Mouse (Mus musculus) hindbrain, embryonic 13.5 days (tissue): ENCODE measurements around the gene Tmem203. TPM values are rescaled to one million over a fixed set of nuclear protein-coding genes. Genes with fewer than 3 reads are reported as not detected.

Experiments
- ATAC-seq: fragments of 200-750 bp; cut with Nextera tagmentation; 2 replicates; pipeline ENCODE4 v1.8.0; 2017; ENCODE audit warnings: moderate TSS enrichment; ENCODE audit not compliant: low FRiP score
- H3K27ac ChIP-seq: fragments of 300-500 bp; sonication (generic); 2 replicates; pipeline ENCODE4 v1.5.1; 2015; ENCODE audit warnings: inconsistent platforms, mild to moderate bottlenecking, moderate library complexity
- H3K27me3 ChIP-seq: fragments of 300-500 bp; sonication (generic); 2 replicates; pipeline ENCODE4 v1.6.1; 2015; ENCODE audit warnings: mild to moderate bottlenecking, inconsistent platforms
- H3K36me3 ChIP-seq: fragments of 300-500 bp; sonication (generic); 2 replicates; pipeline ENCODE4 v1.6.1; 2015; ENCODE audit warnings: mild to moderate bottlenecking, inconsistent platforms
- H3K4me1 ChIP-seq: fragments of 300-500 bp; sonication (generic); replicated peaks from 2 replicates; pipeline ENCODE4 v1.6.1; 2015; ENCODE audit warnings: inconsistent platforms
- H3K4me2 ChIP-seq: fragments of 300-500 bp; sonication (generic); 2 replicates; pipeline ENCODE4 v1.6.1; 2015; ENCODE audit warnings: inconsistent platforms, mild to moderate bottlenecking, moderate library complexity
- H3K4me3 ChIP-seq: fragments of 300-500 bp; sonication (generic); 2 replicates; pipeline ENCODE4 v1.5.1; 2015; ENCODE audit warnings: mild to moderate bottlenecking, inconsistent platforms
- H3K9ac ChIP-seq: fragments of 300-500 bp; sonication (generic); 2 replicates; pipeline ENCODE4 v1.6.1; 2015; ENCODE audit warnings: mild to moderate bottlenecking, inconsistent platforms
- H3K9me3 ChIP-seq: fragments of 300-500 bp; sonication (generic); 2 replicates; pipeline ENCODE4 v1.6.1; 2016; ENCODE audit warnings: inconsistent platforms
- WGBS: fragments of 180-500 bp; shearing (Covaris S2); methylation state at CpG from one replicate; pipeline ENCODE4 v1.1.7; 2015; 5-methylcytosine and 5-hydroxymethylcytosine counted together
- polyA plus RNA-seq: library from polyadenylated mRNA; unstranded; fragments of >200 nt; fragmentation: Nextera tagmentation; extraction: Ambion mirVana; gene quantifications from 2 replicates; pipeline ENCODE4 v1.2.1, GENCODE M21; 2015

Tmem203 gene
- polyA plus RNA-seq, 1 experiment from 2014 or later: 20.9 TPM

DNA sequence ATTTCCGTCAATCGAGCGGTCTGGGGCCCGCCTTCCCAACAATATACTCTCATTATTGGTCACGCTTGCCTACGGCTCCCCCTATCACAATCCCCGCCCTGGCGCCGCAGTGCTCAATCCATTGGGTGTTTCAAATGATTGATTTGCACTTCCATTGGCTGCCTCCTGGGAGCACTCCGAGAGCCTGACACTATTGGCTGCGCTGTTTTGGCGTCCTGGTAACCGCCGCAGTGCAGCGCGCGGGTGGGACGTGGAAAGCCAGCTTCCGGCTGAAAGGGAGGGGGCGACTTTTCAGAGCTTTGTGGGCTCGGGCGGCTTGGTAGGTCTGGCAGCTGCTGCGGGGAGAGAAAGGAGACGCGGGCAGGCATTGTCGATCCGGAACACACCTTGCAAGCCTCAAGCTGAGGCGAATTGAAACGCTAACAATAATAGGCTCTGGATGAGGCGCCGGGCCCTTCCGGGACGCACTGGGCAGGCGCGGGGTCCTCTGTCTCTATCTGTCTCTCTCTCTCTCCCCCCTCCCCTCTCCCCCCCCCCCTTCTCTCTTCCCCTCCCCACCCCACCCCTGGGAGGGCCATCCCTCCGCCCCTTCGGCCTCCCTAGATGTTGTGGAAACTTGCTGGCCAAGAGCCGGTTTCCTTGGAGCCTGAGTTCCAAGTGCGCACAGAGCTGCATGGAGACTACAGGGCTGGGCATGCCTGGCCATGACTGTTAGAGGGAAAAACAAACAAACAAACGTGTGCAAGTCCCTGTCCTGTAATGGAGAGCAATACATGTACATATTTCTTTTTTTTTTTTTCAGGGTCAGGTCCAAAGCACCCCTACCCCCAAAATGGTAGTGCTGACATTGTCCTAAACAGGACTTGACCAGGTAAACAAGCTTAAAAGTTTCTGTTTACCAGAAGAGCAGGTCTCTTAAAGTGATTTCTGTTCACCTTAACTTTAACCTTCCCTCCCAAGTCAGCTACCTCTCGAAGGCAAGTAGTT lies 30.2 kb upstream of the Tmem203 start:
- Histone ChIP-seq H3K27me3 (0 out of 2 replicates have a peak, but pooled peaks cover 1% of the 10 kb centered on the region), H3K4me2 (peak overlapping the region; percentile 56), H3K9me3 (no peaks in the 10 kb centered on the region), H3K4me3 (peak overlapping the region; percentile 49), H3K36me3 (peaks cover 9% of the 10 kb centered on the region), H3K9ac (peak overlapping the region; percentile 73), H3K4me1 (peaks cover 25% of the 10 kb centered on the region), H3K27ac (peak overlapping the region; percentile 97)
- ATAC-seq: peak; percentile 98
- 2% methylated on average over 41 of the region's 41 CpGs for WGBS

DNA sequence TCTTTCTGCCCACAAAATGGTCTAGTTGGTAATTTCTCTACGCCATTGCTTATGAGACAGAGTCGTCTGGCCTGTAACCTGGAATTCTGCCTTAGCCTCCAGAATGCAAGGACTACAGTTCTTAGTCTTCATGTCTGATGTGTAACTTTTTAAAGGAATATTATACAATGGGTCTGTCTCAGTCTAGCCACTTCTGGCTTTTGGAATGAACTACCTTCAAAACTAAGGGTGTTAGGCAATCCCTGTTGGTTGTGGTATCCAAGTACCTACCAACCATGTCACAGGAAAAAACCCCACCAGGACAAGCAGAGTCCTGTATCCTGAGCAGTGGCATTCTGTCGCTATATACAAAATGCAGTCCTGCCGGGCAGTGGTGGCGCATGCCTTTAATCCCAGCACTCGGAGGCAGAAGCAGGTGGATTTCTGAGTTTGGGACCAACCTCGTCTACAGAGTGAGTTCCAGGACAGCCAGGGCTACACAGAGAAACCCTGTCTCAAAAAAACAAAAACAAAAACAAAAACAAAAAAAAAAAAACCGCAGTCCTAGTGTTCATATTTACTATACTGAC lies 29.3 kb upstream of the Tmem203 start:
- peak overlapping the region; percentile 56 for H3K4me2 ChIP-seq
- peaks cover 9% of the 10 kb centered on the region for H3K36me3 ChIP-seq
- peak overlapping the region; percentile 73 for H3K9ac ChIP-seq
- 0 out of 2 replicates have a peak overlapping the region, but pooled peaks have one; percentile 49 for H3K4me3 ChIP-seq
- peaks cover 25% of the 10 kb centered on the region for H3K4me1 ChIP-seq
- 0 out of 2 replicates have a peak, but pooled peaks cover 10% of the 10 kb centered on the region for H3K27me3 ChIP-seq
- no peaks in the 10 kb centered on the region for H3K9me3 ChIP-seq
- H3K27ac ChIP-seq: peak overlapping the region; percentile 97
- no peak for ATAC-seq
- WGBS: 80% methylated on average over 8 of the region's 8 CpGs

DNA sequence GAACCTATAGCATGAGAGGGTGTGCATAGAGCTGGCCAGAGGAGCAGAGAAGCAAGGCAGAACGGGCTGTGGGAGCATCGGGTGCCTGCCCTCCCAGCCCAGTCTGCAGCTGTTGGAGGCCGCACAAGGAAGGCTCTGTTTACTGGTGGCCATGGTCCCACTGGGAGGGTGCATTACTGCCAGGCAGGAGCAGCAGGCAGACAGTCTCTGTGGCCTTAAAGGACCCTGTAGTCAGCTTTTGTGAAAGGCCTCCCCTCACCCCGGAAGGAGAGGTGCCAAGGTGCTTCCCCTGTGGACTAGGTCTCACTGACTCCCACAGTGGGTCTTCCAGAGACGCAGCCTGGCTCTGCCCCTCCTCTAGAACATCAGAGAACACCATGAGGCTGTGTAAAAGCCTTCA lies 28.4 kb upstream of the Tmem203 start:
- no peak overlapping the region for H3K4me3 ChIP-seq
- peaks cover 17% of the 10 kb centered on the region; the same call in 1 of the 2 replicates for H3K27me3 ChIP-seq
- peaks cover 2% of the 10 kb centered on the region for H3K36me3 ChIP-seq
- WGBS: 81% methylated on average over 5 of the region's 5 CpGs
- H3K4me2 ChIP-seq: no peak overlapping the region
- no peaks in the 10 kb centered on the region for H3K9me3 ChIP-seq
- peaks cover 25% of the 10 kb centered on the region for H3K4me1 ChIP-seq
- ATAC-seq: no peak
- H3K9ac ChIP-seq: no peak overlapping the region
- no peak overlapping the region for H3K27ac ChIP-seq

DNA sequence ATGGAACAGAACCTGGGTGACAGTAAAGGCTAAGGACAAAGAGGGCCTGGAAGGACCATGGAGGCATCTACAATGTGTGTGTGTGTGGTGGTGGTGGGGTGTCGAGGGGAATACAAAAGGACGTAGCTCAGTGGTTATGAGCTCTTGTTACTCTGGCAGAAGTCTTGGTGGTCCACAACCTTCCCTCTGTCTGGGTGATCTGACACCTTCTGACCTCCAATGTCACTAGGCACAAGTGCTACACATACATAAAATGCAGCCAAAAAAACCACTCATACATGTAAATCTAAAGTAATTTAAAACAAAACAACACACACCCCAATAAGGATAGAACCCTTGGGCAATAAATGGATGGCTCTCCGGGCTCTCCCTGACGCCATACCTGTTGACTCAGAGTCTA lies 27.8 kb upstream of the Tmem203 start:
- Histone ChIP-seq H3K9me3 (no peaks in the 10 kb centered on the region), H3K4me2 (no peak overlapping the region), H3K27ac (no peak overlapping the region), H3K27me3 (peaks cover 17% of the 10 kb centered on the region; the same call in 1 of the 2 replicates), H3K36me3 (no peaks in the 10 kb centered on the region), H3K4me1 (peaks cover 25% of the 10 kb centered on the region), H3K4me3 (no peak overlapping the region), H3K9ac (no peak overlapping the region)
- 88% methylated on average over 4 of the region's 4 CpGs for WGBS
- no peak for ATAC-seq

DNA sequence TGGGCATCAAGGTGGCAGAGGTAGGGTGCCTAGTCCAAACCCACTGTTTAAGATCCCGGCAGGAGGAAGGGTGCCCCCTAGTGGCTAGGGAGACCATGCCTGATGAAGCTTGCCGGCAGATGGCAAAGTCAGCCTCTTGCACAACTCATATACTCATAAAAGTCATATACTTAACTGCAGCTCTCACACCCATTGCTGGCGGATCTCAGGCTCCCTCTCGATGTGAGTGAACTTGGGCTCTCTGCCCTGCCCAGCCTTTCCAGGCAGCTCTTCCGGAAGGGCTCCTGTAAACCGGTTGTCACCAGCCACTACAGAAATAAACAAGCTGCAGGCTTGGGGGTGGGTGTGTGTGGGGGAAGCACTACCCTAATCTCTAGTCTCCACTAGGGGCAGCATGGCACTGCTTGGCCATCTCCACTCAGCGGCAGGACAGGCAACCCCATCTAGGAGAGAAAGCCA lies 26.8 kb upstream of the Tmem203 start:
- Histone ChIP-seq H3K4me2 (peak overlapping the region; percentile 42), H3K27me3 (peaks cover 17% of the 10 kb centered on the region; the same call in 1 of the 2 replicates), H3K9me3 (no peaks in the 10 kb centered on the region), H3K4me1 (peaks cover 20% of the 10 kb centered on the region), H3K36me3 (no peaks in the 10 kb centered on the region), H3K4me3 (peak overlapping the region; percentile 23), H3K9ac (peak overlapping the region; percentile 53; the same call in 1 of the 2 replicates), H3K27ac (peak overlapping the region; percentile 72)
- WGBS: under 1% methylated on average over 7 of the region's 7 CpGs
- ATAC-seq: no peak

DNA sequence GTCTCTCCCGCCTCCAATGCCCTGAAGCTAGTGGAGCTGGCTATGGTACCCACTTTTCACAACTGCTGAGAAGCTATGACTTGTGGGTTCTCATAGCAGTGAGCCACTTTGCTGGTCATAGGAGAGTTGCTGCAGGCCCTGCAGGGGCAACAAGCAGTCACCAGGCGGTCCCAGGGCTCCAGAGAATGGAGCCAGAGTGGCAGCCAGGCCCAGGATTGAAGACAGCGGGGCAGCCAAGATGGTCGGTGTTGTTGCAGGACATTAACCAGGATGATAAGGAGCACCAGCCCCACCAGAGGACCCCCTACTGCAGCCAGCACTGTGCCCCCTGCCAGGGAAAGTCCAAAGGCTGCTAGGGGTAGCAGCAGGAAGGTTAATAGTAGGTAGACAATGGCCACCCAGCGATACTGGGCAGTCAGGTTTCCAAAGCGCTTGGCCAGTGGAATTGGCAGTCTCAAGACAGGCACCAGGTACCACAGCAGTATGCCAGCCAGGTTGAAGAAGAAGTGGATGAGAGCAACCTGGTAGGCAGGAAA lies 26.2 kb upstream of the Tmem203 start:
- Histone ChIP-seq H3K4me1 (peaks cover 16% of the 10 kb centered on the region), H3K36me3 (no peaks in the 10 kb centered on the region), H3K27ac (0 out of 2 replicates have a peak overlapping the region, but pooled peaks have one; percentile 72)

DNA sequence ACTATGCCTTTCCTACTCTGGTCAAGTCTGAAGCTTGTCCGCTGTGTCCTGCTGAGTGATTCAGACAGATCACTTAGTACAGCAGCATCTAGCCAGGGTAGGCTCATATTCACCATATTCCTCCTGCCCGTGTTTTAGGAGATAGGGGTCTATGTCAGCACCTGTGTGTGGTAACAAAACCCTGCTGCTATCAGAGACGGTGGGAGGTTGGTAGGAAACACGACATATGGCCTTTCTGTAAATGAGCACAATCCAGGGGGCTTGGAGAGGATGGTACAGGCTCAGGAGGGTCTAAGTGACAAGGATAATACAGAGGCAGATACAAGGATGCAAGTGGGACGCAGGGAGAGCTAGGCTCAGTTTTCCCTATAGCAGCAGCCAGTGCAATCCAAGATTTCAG lies 25.7 kb upstream of the Tmem203 start:
- 82% methylated on average over 5 of the region's 5 CpGs for WGBS

More for the DNA sequence above, 26.2 kb upstream of the Tmem203 start:
- Histone ChIP-seq H3K4me3 (no peak overlapping the region; the same call in 1 of the 2 replicates), H3K9ac (no peak overlapping the region), H3K4me2 (peak overlapping the region; percentile 42), H3K9me3 (no peaks in the 10 kb centered on the region), H3K27me3 (peaks cover 19% of the 10 kb centered on the region; the same call in 1 of the 2 replicates)
- 68% methylated on average over 6 of the region's 6 CpGs for WGBS
- ATAC-seq: no peak

DNA sequence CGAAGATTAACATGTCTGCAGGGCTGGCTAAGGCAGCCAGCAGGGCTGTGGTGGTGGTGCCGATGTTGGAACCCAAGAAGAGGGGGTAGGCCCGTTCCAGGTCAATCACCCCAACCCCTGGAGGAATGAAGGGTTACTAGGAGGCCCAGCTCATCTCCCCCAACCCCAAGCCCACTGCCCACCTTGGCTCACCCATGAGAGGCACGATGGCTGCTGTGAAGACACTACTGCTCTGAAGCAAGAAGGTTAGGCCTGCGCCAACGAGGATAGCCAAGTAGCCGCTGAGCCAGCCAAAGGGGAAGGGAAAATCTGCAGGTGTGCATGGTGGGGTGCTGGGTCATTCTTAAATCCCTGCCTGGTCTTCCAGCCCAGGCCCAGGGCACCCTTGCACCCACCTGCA lies 24.7 kb upstream of the Tmem203 start:
- Histone ChIP-seq H3K27ac (no peak overlapping the region), H3K36me3 (no peaks in the 10 kb centered on the region), H3K4me2 (no peak overlapping the region), H3K4me3 (no peak overlapping the region), H3K4me1 (peaks cover 12% of the 10 kb centered on the region), H3K9me3 (no peaks in the 10 kb centered on the region), H3K9ac (no peak overlapping the region), H3K27me3 (peaks cover 33% of the 10 kb centered on the region)
- 91% methylated on average over 7 of the region's 7 CpGs for WGBS
- ATAC-seq: no peak

More for the DNA sequence above, 25.7 kb upstream of the Tmem203 start:
- ATAC-seq: no peak
- H3K27me3 ChIP-seq: peaks cover 24% of the 10 kb centered on the region
- H3K9ac ChIP-seq: no peak overlapping the region
- H3K4me1 ChIP-seq: peaks cover 16% of the 10 kb centered on the region
- H3K4me2 ChIP-seq: no peak overlapping the region
- H3K9me3 ChIP-seq: no peaks in the 10 kb centered on the region
- no peak overlapping the region for H3K27ac ChIP-seq
- no peaks in the 10 kb centered on the region for H3K36me3 ChIP-seq
- no peak overlapping the region for H3K4me3 ChIP-seq

DNA sequence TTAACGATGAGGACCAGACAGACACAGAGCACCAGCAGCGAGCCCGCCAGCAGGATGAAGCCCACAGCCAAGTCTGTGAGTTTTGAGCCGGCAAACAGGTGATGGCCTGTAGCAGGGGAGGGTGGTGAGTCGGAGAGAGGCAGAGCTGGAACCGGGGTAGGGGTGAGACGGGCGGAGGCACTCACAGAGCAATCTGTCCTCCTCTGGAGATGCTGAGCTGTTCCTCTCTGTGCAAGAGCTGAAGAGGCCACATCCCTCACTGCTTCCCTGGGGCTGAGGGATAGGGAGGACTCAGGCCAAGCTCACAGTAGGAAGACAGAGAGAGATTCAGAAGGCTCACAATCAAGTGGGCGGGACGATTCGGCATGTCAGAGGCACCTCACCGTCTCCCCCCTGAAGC lies 24.2 kb upstream of the Tmem203 start:
- Histone ChIP-seq H3K27me3 (peaks cover 37% of the 10 kb centered on the region), H3K9ac (no peak overlapping the region), H3K4me2 (no peak overlapping the region), H3K4me1 (peaks cover 8% of the 10 kb centered on the region), H3K36me3 (no peaks in the 10 kb centered on the region), H3K27ac (no peak overlapping the region), H3K4me3 (no peak overlapping the region), H3K9me3 (no peaks in the 10 kb centered on the region)
- WGBS: 57% methylated on average over 12 of the region's 12 CpGs
- ATAC-seq: no peak

DNA sequence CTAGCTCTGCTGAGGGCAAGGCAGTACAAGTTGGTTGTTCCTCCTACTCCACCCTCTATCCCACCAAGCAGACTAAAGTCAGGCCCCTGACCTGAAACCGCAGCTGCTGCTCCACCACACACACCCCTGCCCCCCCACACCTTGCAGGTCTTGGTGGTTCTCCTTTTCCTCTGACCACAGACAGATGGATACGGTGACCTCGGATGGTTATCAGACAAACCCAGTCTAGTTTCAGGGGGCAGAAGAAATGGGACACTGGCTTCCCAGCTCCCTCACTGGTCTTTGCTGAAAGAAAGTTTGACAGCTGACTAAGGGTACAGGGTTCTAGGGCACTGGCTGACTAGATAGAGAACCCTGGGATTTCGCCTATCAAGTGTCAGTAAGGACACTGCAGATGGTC lies 21.8 kb upstream of the Tmem203 start:
- no peak overlapping the region for H3K9ac ChIP-seq
- no peak for ATAC-seq
- H3K27me3 ChIP-seq: peaks cover 59% of the 10 kb centered on the region
- no peak overlapping the region for H3K27ac ChIP-seq
- no peak overlapping the region for H3K4me2 ChIP-seq
- peaks cover 7% of the 10 kb centered on the region for H3K4me1 ChIP-seq
- no peaks in the 10 kb centered on the region for H3K9me3 ChIP-seq
- no peak overlapping the region for H3K4me3 ChIP-seq
- WGBS: 79% methylated on average over 4 of the region's 4 CpGs
- no peaks in the 10 kb centered on the region for H3K36me3 ChIP-seq

DNA sequence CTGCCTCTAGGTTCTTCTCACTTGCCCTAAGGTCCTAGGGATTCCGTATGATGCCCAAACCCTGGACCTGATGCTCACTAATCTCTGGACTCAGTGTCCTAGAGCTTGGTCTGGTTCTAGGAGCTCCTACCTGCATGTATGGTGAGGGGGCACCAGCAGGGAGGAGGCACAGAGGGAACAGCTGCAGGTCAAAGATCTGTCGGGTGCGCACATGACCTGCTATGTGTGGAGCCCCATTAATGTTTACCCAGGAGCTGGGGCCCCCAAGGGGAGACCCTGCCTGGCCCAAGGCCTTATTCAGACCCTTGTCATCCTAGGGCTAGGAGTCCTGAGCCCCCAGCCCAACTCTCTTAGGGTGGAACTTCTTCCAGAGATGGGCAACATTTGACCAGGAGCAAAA lies 21.2 kb upstream of the Tmem203 start, which contains the start of gene Slc34a3:
Gene Slc34a3, minus strand, starts transcription at position 315 of the 400 bp plus-strand sequence.
- Histone ChIP-seq H3K4me1 (peaks cover 2% of the 10 kb centered on the region), H3K9ac (no peak within 1 kb of the TSS), H3K27me3 (peaks cover 61% of the 10 kb centered on the region), H3K9me3 (no peaks in the 10 kb centered on the region), H3K27ac (no peak within 1 kb of the TSS), H3K36me3 (no peaks in the 10 kb centered on the region), H3K4me3 (no peak within 1 kb of the TSS), H3K4me2 (no peak within 1 kb of the TSS)
- WGBS: 83% methylated on average over 3 of the region's 3 CpGs
- ATAC-seq: no peak
